Mouse (Mus musculus): Measurements from ENCODE around the gene Gpc6. TPM values are rescaled to one million over a fixed set of nuclear protein-coding genes. Genes with fewer than 3 reads are reported as not detected.

The Gpc6 gene
- polyA plus RNA-seq, 1 experiment from 2014 or later = 20.1 TPM

DNA sequence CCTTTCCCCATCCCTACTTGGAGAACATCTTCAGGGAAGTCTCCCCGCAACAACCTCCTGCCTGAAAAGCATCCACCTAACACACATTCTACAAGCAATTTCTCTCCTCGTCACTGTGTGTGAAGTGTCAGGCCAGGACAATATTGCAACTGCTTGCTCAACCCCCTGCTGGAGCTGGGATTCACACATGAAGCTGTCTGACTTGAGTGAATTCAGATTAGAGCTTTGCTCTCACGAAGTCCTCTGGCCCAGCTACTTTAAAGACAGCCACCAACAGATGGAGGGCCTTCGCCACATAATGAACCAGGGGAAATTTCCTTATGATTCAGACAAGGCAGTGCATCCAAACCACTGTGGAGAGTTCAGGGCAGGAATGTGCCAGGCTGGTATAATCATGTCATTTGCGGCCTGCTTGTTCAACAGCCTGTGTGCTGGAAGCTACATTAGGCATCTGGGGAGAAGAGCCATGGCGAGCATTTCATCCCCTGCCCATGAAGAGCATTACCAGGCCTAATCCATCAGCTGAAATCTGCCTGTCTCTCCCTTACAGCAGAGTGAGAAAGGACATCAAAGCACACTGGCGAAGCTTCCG lies 858.7 kb downstream of the Gpc6 start:
- WGBS = 83% methylated on average over 8 of the region's 8 CpGs

DNA sequence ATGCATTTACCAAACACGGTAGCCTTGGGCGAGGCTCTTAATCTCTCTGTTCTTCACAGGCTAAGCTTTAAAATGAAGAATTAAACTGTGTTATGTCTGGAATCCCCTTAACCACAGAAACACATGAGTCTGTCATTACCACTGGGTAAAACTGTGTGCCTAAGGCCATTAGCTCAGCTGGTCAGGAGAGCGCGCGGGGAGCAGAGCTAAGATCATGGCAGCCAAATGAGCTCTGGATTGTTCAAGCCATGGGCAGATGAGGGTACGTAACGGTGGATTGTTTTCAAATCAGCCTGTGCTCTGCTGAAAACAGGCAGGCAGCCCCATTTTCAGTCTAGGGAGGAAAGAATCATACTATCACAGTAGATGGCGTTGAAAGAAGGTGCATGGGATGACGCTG lies 859.8 kb downstream of the Gpc6 start:
- no peaks in the 10 kb centered on the region for H3K4me1 ChIP-seq (replicated peaks)
- 94% methylated on average over 9 of the region's 9 CpGs for WGBS
- H3K4me3 ChIP-seq = no peak overlapping the region
- H3K27me3 ChIP-seq = no peaks in the 10 kb centered on the region
- no peaks in the 10 kb centered on the region for H3K36me3 ChIP-seq
- H3K4me2 ChIP-seq = no peak overlapping the region
- H3K27ac ChIP-seq = no peak overlapping the region
- no peak overlapping the region for H3K9ac ChIP-seq
- no peak for ATAC-seq (replicated peaks; ENCODE audit: insufficient number of reproducible peaks, insufficient read depth, low FRiP score, low read depth)
- no peaks in the 10 kb centered on the region for H3K9me3 ChIP-seq (replicated peaks)

More for the DNA sequence above, 858.7 kb downstream of the Gpc6 start:
- H3K4me2 ChIP-seq = no peak overlapping the region
- H3K4me3 ChIP-seq = no peak overlapping the region
- no peak overlapping the region for H3K9ac ChIP-seq
- H3K27ac ChIP-seq = no peak overlapping the region
- no peaks in the 10 kb centered on the region for H3K9me3 ChIP-seq (replicated peaks)
- ATAC-seq (replicated peaks; ENCODE audit: insufficient number of reproducible peaks, insufficient read depth, low FRiP score, low read depth) = no peak
- H3K36me3 ChIP-seq = no peaks in the 10 kb centered on the region
- H3K27me3 ChIP-seq = no peaks in the 10 kb centered on the region
- no peaks in the 10 kb centered on the region for H3K4me1 ChIP-seq (replicated peaks)

DNA sequence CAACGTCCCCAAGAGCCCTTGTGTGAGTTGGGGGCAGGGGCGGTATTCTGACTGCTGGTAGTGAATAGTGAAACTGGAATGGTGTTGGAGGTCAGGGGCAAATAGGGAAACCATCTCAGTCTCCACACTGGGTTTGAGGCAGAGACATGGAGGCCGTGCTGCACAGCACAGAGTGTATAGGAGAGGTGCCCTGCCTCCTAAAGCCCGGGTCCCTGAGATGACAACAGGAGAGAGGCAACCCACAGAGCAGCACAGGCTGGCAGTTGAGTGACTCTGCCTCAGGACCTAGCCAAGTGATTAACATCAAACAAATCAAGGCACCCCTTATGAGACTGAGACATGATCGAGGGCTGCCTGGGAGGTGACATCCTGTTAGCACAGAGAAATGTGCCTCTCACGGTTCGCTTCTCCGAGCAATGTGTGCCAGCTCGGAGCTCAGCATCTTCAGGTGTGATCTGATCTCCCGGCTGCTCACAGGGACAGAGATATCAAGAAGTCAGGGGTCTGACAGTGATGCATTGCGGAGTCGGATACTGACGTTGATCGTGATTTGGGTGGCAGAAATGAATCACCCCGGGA lies 860.5 kb downstream of the Gpc6 start:
- Histone ChIP-seq H3K9ac (no peak overlapping the region), H3K4me2 (no peak overlapping the region), H3K27me3 (no peaks in the 10 kb centered on the region), H3K27ac (no peak overlapping the region), H3K4me3 (no peak overlapping the region), H3K9me3 (replicated peaks) (no peaks in the 10 kb centered on the region), H3K36me3 (no peaks in the 10 kb centered on the region), H3K4me1 (replicated peaks) (no peaks in the 10 kb centered on the region)
- no peak for ATAC-seq (replicated peaks; ENCODE audit: insufficient number of reproducible peaks, insufficient read depth, low FRiP score, low read depth)
- 72% methylated on average over 15 of the region's 15 CpGs for WGBS

DNA sequence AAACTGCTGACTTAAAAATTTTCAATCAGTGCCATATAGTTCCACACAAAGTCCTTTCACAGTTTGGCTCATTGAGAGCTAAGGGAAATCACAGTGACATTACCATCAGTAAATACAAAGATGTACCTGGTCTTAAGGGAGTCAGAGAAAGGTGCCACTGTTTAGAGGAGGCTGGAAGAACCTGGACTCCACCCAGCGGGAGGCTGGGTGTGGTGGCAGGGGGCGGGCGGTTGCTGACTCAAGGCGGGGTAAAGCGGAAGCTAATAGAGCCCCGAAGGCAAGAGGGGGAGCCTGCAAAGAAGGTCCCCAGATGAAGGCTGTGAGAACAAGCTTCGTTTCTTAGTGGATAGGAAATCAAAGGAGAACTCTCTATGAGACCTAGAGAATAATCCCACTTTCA lies 861.5 kb downstream of the Gpc6 start:
- H3K4me2 ChIP-seq = peak overlapping the region; percentile 15; the same call in 1 of the 2 replicates
- H3K36me3 ChIP-seq = no peaks in the 10 kb centered on the region
- no peak overlapping the region for H3K9ac ChIP-seq
- no peaks in the 10 kb centered on the region for H3K4me1 ChIP-seq (replicated peaks)
- no peak overlapping the region for H3K4me3 ChIP-seq
- H3K27me3 ChIP-seq = no peaks in the 10 kb centered on the region
- no peak for ATAC-seq (replicated peaks; ENCODE audit: insufficient number of reproducible peaks, insufficient read depth, low FRiP score, low read depth)
- no peaks in the 10 kb centered on the region for H3K9me3 ChIP-seq (replicated peaks)
- H3K27ac ChIP-seq = no peak overlapping the region
- WGBS = 53% methylated on average over 7 of the region's 7 CpGs

DNA sequence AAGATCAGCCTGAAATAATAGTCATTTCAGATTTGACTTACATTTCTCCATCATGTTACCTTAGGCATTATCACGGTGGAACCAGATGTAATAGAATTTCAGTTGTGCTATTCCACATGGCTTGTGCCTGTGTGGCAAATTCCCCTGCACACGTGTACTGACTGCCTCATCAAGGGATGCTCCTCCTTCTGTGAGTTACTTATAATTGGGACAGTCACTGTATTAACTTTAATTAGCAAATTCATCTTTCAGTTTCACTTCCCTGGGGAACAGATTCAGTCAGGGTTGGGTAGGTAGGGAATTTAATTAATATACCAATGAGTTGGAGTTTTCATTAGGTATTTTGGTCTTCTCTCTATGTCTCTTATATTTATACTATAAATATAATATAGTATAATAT lies 869.8 kb downstream of the Gpc6 start:
- Histone ChIP-seq H3K36me3 (no peaks in the 10 kb centered on the region), H3K9me3 (replicated peaks) (no peaks in the 10 kb centered on the region), H3K4me3 (no peak overlapping the region), H3K4me2 (no peak overlapping the region), H3K4me1 (replicated peaks) (no peaks in the 10 kb centered on the region), H3K27me3 (no peaks in the 10 kb centered on the region), H3K27ac (no peak overlapping the region), H3K9ac (no peak overlapping the region)
- 78% methylated on average over 2 of the region's 2 CpGs for WGBS
- no peak for ATAC-seq (replicated peaks; ENCODE audit: insufficient number of reproducible peaks, insufficient read depth, low FRiP score, low read depth)

DNA sequence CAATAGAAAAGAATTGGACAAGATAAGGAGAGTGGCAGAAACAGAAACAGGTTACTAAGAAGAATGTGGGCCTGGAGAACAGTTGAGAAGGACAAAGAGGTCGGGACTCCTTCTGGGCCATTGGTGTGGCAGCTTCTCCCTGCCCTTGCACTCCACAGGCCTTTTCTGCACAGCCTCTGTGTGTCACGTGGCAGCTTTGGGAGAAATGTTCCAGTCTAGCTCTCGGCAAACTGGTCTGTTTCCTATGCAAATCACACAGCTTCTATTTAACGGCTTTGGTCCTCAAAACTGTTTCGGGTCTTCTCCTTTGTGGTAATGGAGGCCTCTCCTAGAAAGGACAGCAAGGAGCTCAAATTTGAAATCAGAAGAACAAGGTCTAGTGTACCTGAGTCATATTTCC lies 871.5 kb downstream of the Gpc6 start:
- H3K36me3 ChIP-seq = no peaks in the 10 kb centered on the region
- H3K4me2 ChIP-seq = no peak overlapping the region
- no peak overlapping the region for H3K9ac ChIP-seq
- H3K4me3 ChIP-seq = no peak overlapping the region
- 72% methylated on average over 5 of the region's 5 CpGs for WGBS
- H3K4me1 ChIP-seq (replicated peaks) = no peaks in the 10 kb centered on the region
- H3K27me3 ChIP-seq = no peaks in the 10 kb centered on the region
- no peaks in the 10 kb centered on the region for H3K9me3 ChIP-seq (replicated peaks)
- ATAC-seq (replicated peaks; ENCODE audit: insufficient number of reproducible peaks, insufficient read depth, low FRiP score, low read depth) = no peak
- no peak overlapping the region for H3K27ac ChIP-seq

DNA sequence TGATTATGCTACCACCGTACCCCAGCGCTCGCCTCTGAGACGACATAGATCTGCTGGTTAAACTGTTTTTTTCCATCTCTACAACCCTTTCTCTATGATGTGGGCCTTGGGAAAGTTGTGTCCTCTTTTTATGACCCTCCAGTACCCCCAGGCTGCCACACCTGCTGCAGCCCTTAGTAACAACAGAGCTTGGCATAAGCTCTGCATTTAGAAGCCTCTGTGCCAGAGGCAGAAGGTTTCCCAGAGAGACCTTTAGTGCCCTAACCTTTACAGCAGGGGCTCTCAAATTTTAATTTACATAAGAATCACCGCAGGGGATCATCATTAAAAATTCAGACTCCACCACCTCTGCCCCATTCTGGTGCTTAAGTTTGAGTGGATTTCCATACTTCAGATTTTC lies 875.3 kb downstream of the Gpc6 start:
- no peak for ATAC-seq (replicated peaks; ENCODE audit: insufficient number of reproducible peaks, insufficient read depth, low FRiP score, low read depth)
- Histone ChIP-seq H3K4me3 (no peak overlapping the region), H3K9ac (no peak overlapping the region), H3K4me2 (no peak overlapping the region), H3K9me3 (replicated peaks) (no peaks in the 10 kb centered on the region), H3K36me3 (no peaks in the 10 kb centered on the region), H3K27ac (no peak overlapping the region), H3K4me1 (replicated peaks) (no peaks in the 10 kb centered on the region), H3K27me3 (no peaks in the 10 kb centered on the region)
- WGBS = 89% methylated on average over 5 of the region's 5 CpGs

DNA sequence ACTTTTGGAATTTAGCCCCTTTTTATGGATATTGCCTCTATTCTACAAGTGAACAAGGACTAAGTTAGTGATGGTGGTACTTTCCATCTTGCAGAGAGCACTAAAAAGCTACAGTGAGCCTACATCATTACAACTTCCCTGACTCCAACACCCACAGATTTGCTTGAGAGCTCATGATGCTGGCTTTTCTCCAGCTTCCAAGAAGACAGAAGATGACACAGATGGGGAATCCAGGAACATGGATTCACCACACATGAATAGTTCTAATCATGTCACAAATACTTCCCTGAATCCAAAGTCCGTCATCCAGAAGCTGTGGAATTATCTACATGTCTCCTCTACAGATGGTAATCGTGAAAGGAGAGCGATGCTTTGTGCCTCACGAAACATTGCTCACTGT lies 882.7 kb downstream of the Gpc6 start:
- Histone ChIP-seq H3K36me3 (no peaks in the 10 kb centered on the region), H3K9me3 (replicated peaks) (no peaks in the 10 kb centered on the region), H3K4me1 (replicated peaks) (no peaks in the 10 kb centered on the region), H3K27ac (no peak overlapping the region), H3K4me3 (no peak overlapping the region), H3K4me2 (no peak overlapping the region), H3K27me3 (no peaks in the 10 kb centered on the region), H3K9ac (no peak overlapping the region)
- no peak for ATAC-seq (replicated peaks; ENCODE audit: insufficient number of reproducible peaks, insufficient read depth, low FRiP score, low read depth)
- WGBS = 77% methylated on average over 4 of the region's 4 CpGs

DNA sequence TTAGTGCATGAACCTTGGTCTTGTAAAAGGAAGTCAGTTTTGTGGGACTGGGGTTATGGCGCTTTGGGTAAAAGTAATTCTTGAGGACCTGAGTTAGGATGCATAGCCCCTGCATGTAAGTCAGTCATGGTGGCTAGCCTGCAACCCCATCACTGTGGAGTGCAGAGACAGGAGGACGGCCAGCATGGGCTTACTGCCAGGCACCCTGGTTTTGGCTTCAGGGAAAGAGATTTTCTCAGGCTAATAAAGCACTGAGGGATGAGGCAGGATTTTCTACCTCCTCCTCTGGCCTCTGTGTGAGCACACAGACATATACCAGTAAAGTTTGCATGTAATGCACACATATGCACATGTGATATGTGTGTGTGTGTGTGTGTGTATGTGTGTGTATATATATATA lies 883.2 kb downstream of the Gpc6 start:
- Histone ChIP-seq H3K4me1 (replicated peaks) (no peaks in the 10 kb centered on the region), H3K9me3 (replicated peaks) (no peaks in the 10 kb centered on the region), H3K27me3 (no peaks in the 10 kb centered on the region), H3K4me3 (no peak overlapping the region), H3K36me3 (no peaks in the 10 kb centered on the region), H3K4me2 (no peak overlapping the region), H3K27ac (no peak overlapping the region), H3K9ac (no peak overlapping the region)
- ATAC-seq (replicated peaks; ENCODE audit: insufficient number of reproducible peaks, insufficient read depth, low FRiP score, low read depth) = no peak
- WGBS = 76% methylated on average over 2 of the region's 2 CpGs

DNA sequence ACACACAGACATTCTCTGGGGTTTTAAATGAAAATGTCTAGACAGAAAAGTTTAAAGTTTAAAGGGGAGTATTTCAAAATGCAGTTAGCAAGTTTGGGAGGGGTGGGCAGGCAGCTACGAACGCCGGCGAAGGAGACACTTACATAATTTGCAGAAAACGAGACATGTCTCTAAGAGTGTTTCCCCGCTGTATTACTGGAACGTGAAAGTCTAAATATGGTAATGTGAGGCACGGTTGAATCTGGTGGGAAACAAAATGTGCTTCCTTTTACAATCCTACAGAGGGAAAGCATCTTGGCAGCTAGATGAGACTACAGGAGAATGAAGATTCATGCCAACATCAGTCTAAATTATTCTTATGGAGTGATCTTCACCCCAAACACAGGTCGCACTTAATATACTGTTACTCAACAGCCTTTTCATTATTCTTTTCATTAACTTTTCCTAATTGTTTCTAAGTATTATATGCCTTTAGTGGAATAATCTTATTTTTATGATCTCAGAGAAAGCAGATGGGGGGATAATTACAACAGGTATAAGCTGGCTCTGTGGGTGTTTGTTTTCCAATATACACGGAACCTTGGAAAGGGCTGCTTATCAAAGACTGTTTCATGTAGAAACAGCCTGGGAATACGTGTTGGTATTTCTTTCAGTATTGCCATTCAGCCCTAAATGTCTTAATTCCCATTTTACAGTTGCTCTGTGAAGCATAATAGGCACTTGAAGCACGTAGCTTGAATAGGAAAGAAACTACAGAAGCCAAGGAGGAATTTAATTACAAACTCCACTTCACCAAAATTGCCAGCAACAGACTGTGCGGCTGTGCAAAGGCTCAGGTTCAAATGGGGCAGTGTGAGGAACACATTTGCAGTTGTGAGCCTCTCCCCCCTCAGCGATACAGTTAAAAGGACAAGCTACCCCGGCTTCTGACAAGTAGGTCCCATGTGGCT lies 885.5 kb downstream of the Gpc6 start:
- no peak overlapping the region for H3K9ac ChIP-seq
- WGBS = 76% methylated on average over 15 of the region's 15 CpGs
- H3K36me3 ChIP-seq = no peaks in the 10 kb centered on the region
- no peaks in the 10 kb centered on the region for H3K27me3 ChIP-seq
- no peaks in the 10 kb centered on the region for H3K9me3 ChIP-seq (replicated peaks)
- no peak overlapping the region for H3K4me2 ChIP-seq
- H3K4me3 ChIP-seq = no peak overlapping the region
- no peak overlapping the region for H3K27ac ChIP-seq
- H3K4me1 ChIP-seq (replicated peaks) = peaks cover 2% of the 10 kb centered on the region; the same call in 1 of the 2 replicates
- ATAC-seq (replicated peaks; ENCODE audit: insufficient number of reproducible peaks, insufficient read depth, low FRiP score, low read depth) = no peak

DNA sequence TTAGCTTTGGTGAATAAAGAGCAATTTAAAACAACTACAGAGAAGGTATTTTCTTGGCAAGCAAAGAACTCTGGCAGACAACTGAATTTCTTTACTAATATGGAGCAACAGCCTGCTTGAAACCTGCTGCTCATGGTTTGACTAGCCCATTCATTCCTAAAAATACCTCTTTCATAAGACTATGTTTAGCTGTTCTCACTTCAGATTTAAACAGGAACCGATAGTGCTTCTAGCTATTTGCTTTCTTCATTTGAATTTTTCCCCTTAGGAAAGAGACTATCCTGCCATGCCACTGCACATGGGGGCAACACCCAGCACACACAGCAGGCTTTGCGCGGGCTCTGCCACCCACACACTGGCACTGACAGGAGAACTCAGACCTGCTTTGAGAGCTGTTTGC lies 888.4 kb downstream of the Gpc6 start:
- H3K4me2 ChIP-seq = no peak overlapping the region
- peaks cover 2% of the 10 kb centered on the region; the same call in 1 of the 2 replicates for H3K4me1 ChIP-seq (replicated peaks)
- 51% methylated on average over 3 of the region's 3 CpGs for WGBS
- no peaks in the 10 kb centered on the region for H3K9me3 ChIP-seq (replicated peaks)
- no peak overlapping the region for H3K9ac ChIP-seq
- no peak for ATAC-seq (replicated peaks; ENCODE audit: insufficient number of reproducible peaks, insufficient read depth, low FRiP score, low read depth)
- no peaks in the 10 kb centered on the region for H3K36me3 ChIP-seq
- H3K4me3 ChIP-seq = no peak overlapping the region
- no peak overlapping the region for H3K27ac ChIP-seq
- no peaks in the 10 kb centered on the region for H3K27me3 ChIP-seq
